9 mouse cellular contexts compared by ENCODE assay signal in the genomic region with DNA sequence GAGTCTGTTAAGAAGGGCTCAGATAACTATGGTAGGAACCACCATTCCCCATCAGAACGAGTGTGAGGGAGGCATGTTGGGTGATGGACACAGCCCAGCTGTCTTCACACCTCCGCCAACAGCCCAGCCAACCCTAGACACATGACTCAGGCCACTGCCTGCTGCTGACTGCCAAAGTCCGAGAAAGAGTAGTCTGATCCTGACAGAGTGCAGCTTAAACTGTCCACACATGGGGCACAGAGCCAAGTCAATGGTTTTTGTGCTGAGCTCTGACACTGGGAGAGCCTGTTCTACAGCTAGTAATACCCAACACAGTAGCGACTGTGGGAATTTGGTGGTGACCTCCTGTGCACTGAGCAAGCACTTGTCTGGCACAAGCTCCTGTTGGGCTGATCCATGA.
DNase-seq lines count a peak whose midpoint lies in the region; ATAC-seq lines count a peak whose summit lies in the region.
"Had no signal": no experiment of that assay in that cellular context is flagged by ENCODE, and none has a peak within 500 bp of the region (broad histone marks: within the 10 kb centered on the region; RNA-seq: fewer than 3 reads in every experiment).

No protein-coding gene starts in this region.

- H3K4me2 ChIP-seq in hindbrain, embryonic 16.5 days (ENCODE audit: low read length) = no peak overlapping the region
- no peak overlapping the region for H3K4me2 ChIP-seq in hindbrain, embryonic 13.5 days
- H3K4me2 ChIP-seq in intestine, embryonic 15.5 days (replicated peaks) = no peak overlapping the region
- H3K4me2 ChIP-seq: limb, embryonic 15.5 days had no signal

- peak; percentile 76 for DNase-seq in gastrocnemius, adult 18-20 months (ENCODE audit: low spot score)
- DNase-seq in left cerebral cortex, postnatal 10 days (ENCODE audit: extremely low spot score in 1 of 2, low spot score in 2 of 2) = peak; percentile 20 to 57
- DNase-seq in skeletal muscle tissue, adult 2 months (ENCODE audit: low read depth, low spot score) = peak; percentile 64
- no peak for DNase-seq in neural tube, embryonic 10.5 days (ENCODE audit: extremely low spot score, low spot score)
- DNase-seq in embryo, embryonic 11 days = no peak

- 77% methylated on average over 4 of the region's 4 CpGs for WGBS in hindbrain, embryonic 16.5 days
- 77% methylated on average over 4 of the region's 4 CpGs for WGBS in hindbrain, embryonic 13.5 days
- 30% methylated on average over 4 of the region's 4 CpGs for WGBS in intestine, embryonic 15.5 days

- H3K9me3 ChIP-seq in hindbrain, embryonic 16.5 days (ENCODE audit: control insufficient read depth, low read length) = no peaks in the 10 kb centered on the region
- no peaks in the 10 kb centered on the region for H3K9me3 ChIP-seq in hindbrain, embryonic 13.5 days
- no peaks in the 10 kb centered on the region for H3K9me3 ChIP-seq in intestine, embryonic 15.5 days
- H3K9me3 ChIP-seq: limb, embryonic 15.5 days had no signal

- 0 out of 2 replicates have a peak, but pooled peaks have one; percentile 48 for ATAC-seq in hindbrain, embryonic 16.5 days
- ATAC-seq in hindbrain, embryonic 13.5 days (ENCODE audit: low FRiP score) = no peak
- peak; percentile 68 for ATAC-seq in intestine, embryonic 15.5 days

- H3K9ac ChIP-seq in hindbrain, embryonic 16.5 days (ENCODE audit: low read depth, low read length) = no peak overlapping the region
- H3K9ac ChIP-seq in hindbrain, embryonic 13.5 days = no peak overlapping the region
- H3K9ac ChIP-seq in intestine, embryonic 15.5 days = no peak overlapping the region
- H3K9ac ChIP-seq: limb, embryonic 15.5 days had no signal

- H3K27me3 ChIP-seq in hindbrain, embryonic 16.5 days (replicated peaks; ENCODE audit: control insufficient read depth, insufficient read depth, low read length) = no peaks in the 10 kb centered on the region
- H3K27me3 ChIP-seq in hindbrain, embryonic 13.5 days = no peaks in the 10 kb centered on the region
- peaks cover 3% of the 10 kb centered on the region; the same call in 1 of the 2 replicates for H3K27me3 ChIP-seq in intestine, embryonic 15.5 days (replicated peaks)
- H3K27me3 ChIP-seq: limb, embryonic 15.5 days had no signal

- no peaks in the 10 kb centered on the region for H3K36me3 ChIP-seq in hindbrain, embryonic 16.5 days (ENCODE audit: control insufficient read depth, insufficient read depth, low read length)
- no peaks in the 10 kb centered on the region for H3K36me3 ChIP-seq in hindbrain, embryonic 13.5 days
- no peaks in the 10 kb centered on the region for H3K36me3 ChIP-seq in intestine, embryonic 15.5 days
- H3K36me3 ChIP-seq: limb, embryonic 15.5 days had no signal

- intact Hi-C loops in left cerebral cortex, postnatal 10 days (cut with DNase I) = no loop called here

- H3K4me1 ChIP-seq in hindbrain, embryonic 16.5 days (ENCODE audit: control insufficient read depth, insufficient read depth, low read depth, low read length) = no peaks in the 10 kb centered on the region
- H3K4me1 ChIP-seq in hindbrain, embryonic 13.5 days (replicated peaks) = no peaks in the 10 kb centered on the region
- peaks cover 18% of the 10 kb centered on the region for H3K4me1 ChIP-seq in intestine, embryonic 15.5 days (replicated peaks)
- H3K4me1 ChIP-seq: limb, embryonic 15.5 days had no signal

- no peak overlapping the region for H3K27ac ChIP-seq in hindbrain, embryonic 16.5 days (ENCODE audit: low read depth, low read length)
- no peak overlapping the region for H3K27ac ChIP-seq in hindbrain, embryonic 13.5 days
- H3K27ac ChIP-seq in intestine, embryonic 15.5 days = peak overlapping the region; percentile 55; the same call in 1 of the 2 replicates
- H3K27ac ChIP-seq: limb, embryonic 15.5 days had no signal

- H3K4me3 ChIP-seq in hindbrain, embryonic 16.5 days (ENCODE audit: low read length) = no peak overlapping the region
- no peak overlapping the region for H3K4me3 ChIP-seq in hindbrain, embryonic 13.5 days
- no peak overlapping the region for H3K4me3 ChIP-seq in intestine, embryonic 15.5 days (replicated peaks)
- H3K4me3 ChIP-seq: limb, embryonic 15.5 days had no signal

Comparison
In these comparisons a context has a peak if more than half of its experiments do, and no peak if none do; other contexts are left out.
1. DNase-seq: peak in gastrocnemius, adult 18-20 months (single experiment), left cerebral cortex, postnatal 10 days (2 of 2) and skeletal muscle tissue, adult 2 months (single experiment); none in neural tube, embryonic 10.5 days (single experiment) and embryo, embryonic 11 days (single experiment).